Mouse (Mus musculus): ENCODE data around the gene Gys1. TPM values are rescaled to one million over a fixed set of nuclear protein-coding genes. Genes with fewer than 3 reads are reported as not detected.
A peak's percentile ranks its signal among the peaks of the same experiment; 100 is the strongest.

The Gys1 gene
- polyA plus RNA-seq, 1 experiment = 24.4 TPM

- Histone ChIP-seq H3K27me3 (ENCODE audit: control insufficient read depth, insufficient read depth, low read length, poor library complexity, severe bottlenecking) (no peaks in the 10 kb centered on the region), H3K27ac (ENCODE audit: insufficient read depth, low read length) (peak overlapping the region; percentile 78), H3K9me3 (replicated peaks; ENCODE audit: control insufficient read depth, insufficient read depth, low read length, poor library complexity, severe bottlenecking) (no peaks in the 10 kb centered on the region), H3K36me3 (ENCODE audit: control insufficient read depth, insufficient read depth, low read length, poor library complexity, severe bottlenecking) (peaks cover 30% of the 10 kb centered on the region), H3K4me3 (ENCODE audit: low read depth, low read length) (peak overlapping the region; percentile 74), H3K4me1 (ENCODE audit: control insufficient read depth, insufficient read depth, low read length) (no peaks in the 10 kb centered on the region), H3K9ac (ENCODE audit: low read depth, poor library complexity, severe bottlenecking) (peak overlapping the region; percentile 90)
- peak; percentile 29 for TF ChIP-seq CTCF (IDR thresholded peaks at IDR 0.05; ENCODE audit: low read depth, low read length)
- no peak for TF ChIP-seq POLR2A (IDR thresholded peaks at IDR 0.05; ENCODE audit: insufficient read depth, low read length)
- TF ChIP-seq EP300 (IDR thresholded peaks at IDR 0.05; ENCODE audit: insufficient read depth, low read depth, low read length) = no peak
Observed at GRCm38 (mm10) chr7:45465549-45465948, 30.9 kb downstream of the Gys1 start.

GRCm38 (mm10) chr7:45466283-45467089 lies 31.8 kb downstream of the Gys1 start, which contains the start of gene Bax:
Gene Bax (minus strand): TSS chr7:45466898.
- peaks cover 30% of the 10 kb centered on the region for H3K36me3 ChIP-seq (ENCODE audit: control insufficient read depth, insufficient read depth, low read length, poor library complexity, severe bottlenecking)
- H3K9ac ChIP-seq (ENCODE audit: low read depth, poor library complexity, severe bottlenecking) = peak within 1 kb of the TSS; percentile 90
- H3K27ac ChIP-seq (ENCODE audit: insufficient read depth, low read length) = peak within 1 kb of the TSS; percentile 78
- peak within 1 kb of the TSS; percentile 74 for H3K4me3 ChIP-seq (ENCODE audit: low read depth, low read length)
- H3K27me3 ChIP-seq (ENCODE audit: control insufficient read depth, insufficient read depth, low read length, poor library complexity, severe bottlenecking) = no peaks in the 10 kb centered on the region
- no peaks in the 10 kb centered on the region for H3K4me1 ChIP-seq (ENCODE audit: control insufficient read depth, insufficient read depth, low read length)
- no peaks in the 10 kb centered on the region for H3K9me3 ChIP-seq (replicated peaks; ENCODE audit: control insufficient read depth, insufficient read depth, low read length, poor library complexity, severe bottlenecking)
- TF ChIP-seq EP300 (IDR thresholded peaks at IDR 0.05; ENCODE audit: insufficient read depth, low read depth, low read length) (peak; percentile 71; the same call in 1 of the 2 replicates), POLR2A (IDR thresholded peaks at IDR 0.05; ENCODE audit: insufficient read depth, low read length) (peak; percentile 8), CTCF (IDR thresholded peaks at IDR 0.05; ENCODE audit: low read depth, low read length) (no peak)

GRCm38 (mm10) chr7:45467090-45467670 lies 32.5 kb downstream of the Gys1 start:
- Histone ChIP-seq H3K9me3 (replicated peaks; ENCODE audit: control insufficient read depth, insufficient read depth, low read length, poor library complexity, severe bottlenecking) (no peaks in the 10 kb centered on the region), H3K9ac (ENCODE audit: low read depth, poor library complexity, severe bottlenecking) (peak overlapping the region; percentile 90), H3K36me3 (ENCODE audit: control insufficient read depth, insufficient read depth, low read length, poor library complexity, severe bottlenecking) (peaks cover 28% of the 10 kb centered on the region), H3K4me1 (ENCODE audit: control insufficient read depth, insufficient read depth, low read length) (no peaks in the 10 kb centered on the region), H3K27me3 (ENCODE audit: control insufficient read depth, insufficient read depth, low read length, poor library complexity, severe bottlenecking) (no peaks in the 10 kb centered on the region), H3K4me3 (ENCODE audit: low read depth, low read length) (peak overlapping the region; percentile 74), H3K27ac (ENCODE audit: insufficient read depth, low read length) (peak overlapping the region; percentile 67)
- no peak for TF ChIP-seq EP300 (IDR thresholded peaks at IDR 0.05; ENCODE audit: insufficient read depth, low read depth, low read length)
- no peak for TF ChIP-seq CTCF (IDR thresholded peaks at IDR 0.05; ENCODE audit: low read depth, low read length)
- no peak for TF ChIP-seq POLR2A (IDR thresholded peaks at IDR 0.05; ENCODE audit: insufficient read depth, low read length)

GRCm38 (mm10) chr7:45470869-45471268 lies 36.2 kb downstream of the Gys1 start:
- Histone ChIP-seq H3K27me3 (ENCODE audit: control insufficient read depth, insufficient read depth, low read length, poor library complexity, severe bottlenecking) (no peaks in the 10 kb centered on the region), H3K4me3 (ENCODE audit: low read depth, low read length) (no peak overlapping the region), H3K36me3 (ENCODE audit: control insufficient read depth, insufficient read depth, low read length, poor library complexity, severe bottlenecking) (no peaks in the 10 kb centered on the region), H3K9me3 (replicated peaks; ENCODE audit: control insufficient read depth, insufficient read depth, low read length, poor library complexity, severe bottlenecking) (no peaks in the 10 kb centered on the region), H3K9ac (ENCODE audit: low read depth, poor library complexity, severe bottlenecking) (no peak overlapping the region), H3K4me1 (ENCODE audit: control insufficient read depth, insufficient read depth, low read length) (no peaks in the 10 kb centered on the region), H3K27ac (ENCODE audit: insufficient read depth, low read length) (no peak overlapping the region)
- no peak for TF ChIP-seq EP300 (IDR thresholded peaks at IDR 0.05; ENCODE audit: insufficient read depth, low read depth, low read length)
- no peak for TF ChIP-seq POLR2A (IDR thresholded peaks at IDR 0.05; ENCODE audit: insufficient read depth, low read length)
- no peak for TF ChIP-seq CTCF (IDR thresholded peaks at IDR 0.05; ENCODE audit: low read depth, low read length)

- peak overlapping the region; percentile 63 for H3K4me3 ChIP-seq (ENCODE audit: low read depth, low read length)
- peak overlapping the region; percentile 15 for H3K9ac ChIP-seq (ENCODE audit: low read depth, poor library complexity, severe bottlenecking)
- no peaks in the 10 kb centered on the region for H3K4me1 ChIP-seq (ENCODE audit: control insufficient read depth, insufficient read depth, low read length)
- no peaks in the 10 kb centered on the region for H3K27me3 ChIP-seq (ENCODE audit: control insufficient read depth, insufficient read depth, low read length, poor library complexity, severe bottlenecking)
- TF ChIP-seq POLR2A (IDR thresholded peaks at IDR 0.05; ENCODE audit: insufficient read depth, low read length) = no peak
- TF ChIP-seq EP300 (IDR thresholded peaks at IDR 0.05; ENCODE audit: insufficient read depth, low read depth, low read length) = no peak
- TF ChIP-seq CTCF (IDR thresholded peaks at IDR 0.05; ENCODE audit: low read depth, low read length) = no peak
- no peaks in the 10 kb centered on the region for H3K36me3 ChIP-seq (ENCODE audit: control insufficient read depth, insufficient read depth, low read length, poor library complexity, severe bottlenecking)
- H3K9me3 ChIP-seq (replicated peaks; ENCODE audit: control insufficient read depth, insufficient read depth, low read length, poor library complexity, severe bottlenecking) = no peaks in the 10 kb centered on the region
- H3K27ac ChIP-seq (ENCODE audit: insufficient read depth, low read length) = peak overlapping the region; percentile 12; the same call in 1 of the 2 replicates
Observed at GRCm38 (mm10) chr7:45475291-45475969, 40.8 kb downstream of the Gys1 start.
